Mouse (Mus musculus): ENCODE results near the gene Dock9.

Dock9 gene

GRCm38 (mm10) chr14:121797457-121798410 is at the start of gene Dock9:
TSS of gene Dock9 (minus strand) at chr14:121797837.
- DNase-seq (ENCODE audit: low spot score in 2 of 2), result peak; percentile 86

- no peak for DNase-seq (ENCODE audit: low spot score in 2 of 2)
Measured at GRCm38 (mm10) chr14:121844486-121844885, 46.8 kb upstream of the Dock9 start.

DNA sequence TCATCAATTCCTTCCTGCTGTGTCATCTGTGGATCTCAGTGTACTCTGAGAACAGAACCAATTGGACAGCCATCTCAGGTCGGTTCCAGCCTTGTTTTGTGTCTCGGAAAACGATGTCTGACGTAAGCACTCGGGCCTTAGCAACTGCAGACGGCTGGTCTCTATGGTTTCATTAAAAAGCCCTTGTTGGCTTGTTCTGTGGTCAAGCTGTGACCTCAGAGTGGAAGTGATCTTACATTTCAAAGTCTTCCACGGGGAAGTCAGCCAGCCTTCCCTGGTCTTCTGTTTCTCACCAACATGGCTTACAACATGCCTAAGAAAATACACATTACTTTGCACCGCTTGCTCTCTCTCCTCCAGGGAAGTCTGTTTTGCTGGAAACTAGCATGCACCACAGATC is 42.6 kb upstream of the Dock9 start:
- DNase-seq (ENCODE audit: low spot score in 2 of 2), result no peak

- DNase-seq (ENCODE audit: low spot score in 2 of 2), result no peak
Measured at GRCm38 (mm10) chr14:121838161-121838560, 40.5 kb upstream of the Dock9 start.

GRCm38 (mm10) chr14:121833001-121833520 is 35.4 kb upstream of the Dock9 start:
- DNase-seq (ENCODE audit: low spot score in 2 of 2), result no peak

GRCm38 (mm10) chr14:121829816-121830442 is 32.3 kb upstream of the Dock9 start:
- DNase-seq (ENCODE audit: low spot score in 2 of 2), result peak; percentile 50 to 68

DNA sequence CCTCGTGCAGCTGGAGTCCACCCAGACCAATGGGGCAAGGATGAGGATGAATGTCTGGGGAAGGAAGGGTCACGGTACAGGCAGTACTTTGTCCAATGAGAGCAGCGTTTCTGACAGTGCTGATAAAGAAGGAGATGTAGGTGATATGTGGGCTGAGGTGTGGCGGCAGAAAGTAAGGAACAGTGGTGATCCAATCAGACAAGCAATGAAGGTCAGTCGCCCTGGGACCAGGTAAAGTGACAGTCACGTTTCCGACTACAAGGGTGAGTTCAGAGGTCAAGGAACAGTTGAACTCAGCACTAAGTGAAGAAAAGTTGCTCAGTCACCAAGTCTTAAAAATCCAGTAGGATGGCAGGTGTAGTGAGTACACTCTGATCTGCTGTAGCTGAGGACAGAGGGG is 29.5 kb upstream of the Dock9 start:
- DNase-seq (ENCODE audit: low spot score in 2 of 2), result no peak

GRCm38 (mm10) chr14:121825521-121826445 is 28.1 kb upstream of the Dock9 start:
- peak; percentile 21 to 55 for DNase-seq (ENCODE audit: low spot score in 2 of 2)

- peak; percentile 55 to 66 for DNase-seq (ENCODE audit: low spot score in 2 of 2)
Measured at GRCm38 (mm10) chr14:121824322-121825103, 26.9 kb upstream of the Dock9 start.

GRCm38 (mm10) chr14:121822997-121823396 is 25.4 kb upstream of the Dock9 start:
- DNase-seq (ENCODE audit: low spot score in 2 of 2), result peak; percentile 32 to 66

- no peak for DNase-seq (ENCODE audit: low spot score in 2 of 2)
Measured at GRCm38 (mm10) chr14:121822506-121822905, 24.9 kb upstream of the Dock9 start.

DNA sequence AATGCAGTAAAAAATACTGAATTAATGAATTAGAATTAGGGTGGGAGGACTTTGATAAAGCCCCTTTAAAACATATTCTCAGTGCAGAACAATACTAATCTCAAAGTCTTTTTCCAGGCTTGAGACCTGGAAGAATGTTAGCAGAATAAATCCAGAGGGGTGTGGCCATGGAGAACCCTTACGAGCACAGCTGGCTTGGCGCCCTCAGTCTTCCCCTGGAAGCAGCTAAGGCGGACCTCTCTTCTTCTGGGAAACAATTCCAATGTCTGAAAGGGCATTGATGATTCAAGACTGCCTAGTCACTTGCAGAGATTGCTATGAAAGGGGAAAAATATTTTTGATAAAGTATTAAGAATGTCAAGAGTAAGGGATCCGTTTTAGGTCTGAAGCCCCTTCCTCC is 9.2 kb upstream of the Dock9 start:
- DNase-seq (ENCODE audit: low spot score in 2 of 2), result no peak

DNA sequence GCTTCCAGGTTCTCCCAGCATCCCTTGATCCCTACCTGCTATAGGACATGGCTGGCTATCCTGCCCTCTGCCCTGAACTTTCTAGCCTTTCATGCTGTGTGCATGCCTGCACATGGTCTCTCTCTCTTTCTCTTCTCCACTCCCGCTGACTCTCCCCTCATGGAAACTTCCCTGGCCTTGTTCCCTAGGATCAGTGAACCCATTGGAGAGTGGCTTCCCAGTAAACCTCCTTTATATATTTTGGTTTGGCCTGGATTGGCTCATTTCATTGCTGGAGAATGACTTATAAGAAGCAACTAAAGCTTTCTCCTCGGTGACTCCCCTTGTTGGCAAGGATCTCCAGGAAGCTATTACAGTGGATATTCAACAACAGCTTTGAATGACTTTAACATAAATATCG is 8.7 kb upstream of the Dock9 start:
- no peak for DNase-seq (ENCODE audit: low spot score in 2 of 2)

DNA sequence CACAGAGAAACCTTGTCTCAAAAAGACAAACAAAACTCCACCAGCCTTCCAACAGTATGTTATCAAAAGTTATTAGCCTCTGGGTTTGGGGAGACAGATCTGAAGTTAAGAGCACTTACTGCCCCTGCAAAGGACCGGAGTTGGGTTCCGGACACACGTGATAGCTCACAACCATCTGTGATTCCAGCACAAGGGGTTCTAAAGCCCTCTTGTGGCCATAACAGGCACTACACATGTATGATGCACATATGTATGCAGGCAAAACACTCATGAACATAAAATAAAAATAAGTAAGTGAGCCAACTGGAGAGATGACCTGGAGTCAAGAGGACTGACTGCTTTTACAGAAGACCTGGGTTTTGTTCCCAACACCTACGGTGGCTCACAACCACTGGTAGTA is 6.8 kb upstream of the Dock9 start:
- peak in 1 of 2 experiments; percentile 34 for DNase-seq (ENCODE audit: low spot score in 2 of 2)

GRCm38 (mm10) chr14:121800962-121801361 is 3.3 kb upstream of the Dock9 start:
- no peak for DNase-seq (ENCODE audit: low spot score in 2 of 2)

GRCm38 (mm10) chr14:121799112-121799511 is 1.5 kb upstream of the Dock9 start:
- no peak for DNase-seq (ENCODE audit: low spot score in 2 of 2)

DNA sequence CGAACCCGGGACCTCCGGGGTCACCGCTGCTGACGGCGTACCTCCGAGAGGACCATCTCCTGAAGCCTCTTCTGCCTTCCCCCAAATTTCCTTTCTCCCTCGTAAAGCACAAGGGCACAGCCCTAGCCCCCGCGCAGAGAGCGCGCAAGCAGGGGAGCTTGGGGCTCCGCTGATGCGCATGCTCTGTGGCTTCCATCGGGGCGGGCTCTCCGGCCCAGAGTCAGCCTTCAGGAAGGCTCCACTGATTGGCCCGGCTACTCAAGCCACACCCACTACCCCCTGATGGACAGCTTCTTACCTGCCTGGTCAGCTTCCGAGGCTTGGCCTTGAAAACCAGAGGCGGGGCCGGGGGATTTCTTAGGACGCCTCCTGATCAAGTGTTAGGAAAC is 768 bp upstream of the Dock9 start:
- peak; percentile 88 for DNase-seq (ENCODE audit: low spot score in 2 of 2)

DNA sequence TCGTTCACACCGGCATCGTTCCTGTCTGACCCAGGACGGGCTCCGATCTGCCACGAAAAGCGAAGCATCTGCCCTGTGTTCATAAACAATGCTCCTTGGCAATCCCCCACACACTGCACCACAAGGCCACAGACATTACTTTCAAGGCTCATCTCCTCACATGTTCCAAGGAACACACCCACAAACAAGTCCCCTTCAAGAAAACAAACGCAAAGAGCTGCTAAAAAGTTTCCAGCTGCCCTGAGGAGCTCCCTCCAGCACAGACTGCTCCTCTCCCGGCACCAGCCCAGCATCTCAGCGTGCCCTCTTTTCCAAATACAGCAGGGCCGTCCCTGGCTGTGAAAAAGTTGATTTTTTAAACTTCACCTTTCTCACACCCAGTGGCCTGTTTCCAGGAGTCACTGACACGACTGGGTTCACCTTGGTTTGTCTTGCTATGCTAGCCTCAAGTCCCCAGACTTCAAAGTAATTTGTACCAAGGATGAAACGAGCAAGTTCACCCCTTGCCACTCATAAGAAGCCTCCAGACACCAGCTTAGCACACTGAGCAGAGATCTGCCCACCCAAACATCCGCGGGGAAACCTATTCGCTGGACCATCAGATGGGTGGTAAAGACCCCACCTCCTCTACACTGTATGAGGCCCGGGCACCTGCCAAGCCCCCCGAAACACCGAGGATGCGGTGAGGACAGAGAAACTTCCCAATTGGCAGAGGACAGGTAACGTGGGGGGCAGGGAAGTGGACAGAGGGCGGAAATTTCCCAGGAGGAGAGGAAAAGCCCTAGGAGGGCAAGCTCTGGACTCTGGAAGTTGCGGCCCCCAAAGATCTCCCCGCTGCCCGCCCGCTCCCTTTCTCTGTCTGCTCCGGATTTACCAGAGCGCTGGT is 823 bp downstream of the Dock9 start:
- no peak for DNase-seq (ENCODE audit: low spot score in 2 of 2)

- no peak for DNase-seq (ENCODE audit: low spot score in 2 of 2)
Measured at GRCm38 (mm10) chr14:121795536-121795935, 2.1 kb downstream of the Dock9 start.

DNA sequence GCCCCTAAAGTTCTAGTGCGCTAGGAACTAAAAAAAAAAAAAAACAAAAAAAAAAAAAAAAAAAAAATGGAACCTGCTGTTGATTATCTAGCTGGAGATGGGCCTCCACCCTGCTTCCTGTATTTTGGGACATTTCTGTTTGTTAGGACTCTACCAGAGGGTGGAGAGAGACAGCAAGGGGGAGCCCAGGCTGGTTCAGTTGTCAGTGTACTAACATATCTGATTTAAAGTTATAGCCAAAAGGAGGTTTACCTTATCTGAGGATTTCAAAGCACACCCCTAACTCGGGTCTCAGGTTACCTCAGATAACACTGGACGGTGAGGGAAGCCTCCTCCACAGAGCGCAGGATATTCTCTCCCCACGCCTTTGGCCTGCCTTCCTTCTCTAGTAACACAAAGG is 4.0 kb downstream of the Dock9 start:
- DNase-seq (ENCODE audit: low spot score in 2 of 2), result no peak

Data from natural killer cell, adult 2 months (primary cell).